Mouse (Mus musculus): ENCODE measurements at regions not wholly inside any gene's neighbourhood (a gene's known extent, or its start where the extent isn't known, plus 50 kb on each side); places are given as distances from the start of the nearest gene placed in this dataset.

- intact Hi-C loops (cut with DNase I): loop anchor here (5.0 kb wide), 1 partner anchor 67 kb away; no protein-coding TSS in a partner anchor
- no peak for DNase-seq
Observed at GRCm38 (mm10) chr6:127375144-127375529, 71.5 kb upstream of the Parp11 start.

GRCm38 (mm10) chr6:127375711-127376199, 70.9 kb upstream of the Parp11 start:
- intact Hi-C loops (cut with DNase I): loop anchor here (5.0 kb wide), 1 partner anchor 67 kb away; no protein-coding TSS in a partner anchor
- peak; percentile 62 for DNase-seq

GRCm38 (mm10) chr6:127378701-127379100, 67.9 kb upstream of the Parp11 start:
- DNase-seq: no peak
- intact Hi-C loops (cut with DNase I): loop anchor here (5.0 kb wide), 1 partner anchor 64 kb away; no protein-coding TSS in a partner anchor

- DNase-seq: peak; percentile 60
- intact Hi-C loops (cut with DNase I): loop anchor here (5.0 kb wide), 1 partner anchor 63 kb away; no protein-coding TSS in a partner anchor
Observed at GRCm38 (mm10) chr6:127379511-127379910, 67.1 kb upstream of the Parp11 start.

GRCm38 (mm10) chr6:127381148-127381888, 65.3 kb upstream of the Parp11 start:
- no peak for DNase-seq
- intact Hi-C loops (cut with DNase I): no loop called here

- DNase-seq: no peak
- intact Hi-C loops (cut with DNase I): no loop called here
Observed at GRCm38 (mm10) chr6:127391258-127392011, 55.2 kb upstream of the Parp11 start.

GRCm38 (mm10) chr6:127392012-127392798, 54.4 kb upstream of the Parp11 start:
- no peak for DNase-seq
- intact Hi-C loops (cut with DNase I): no loop called here

- intact Hi-C loops (cut with DNase I): no loop called here
- no peak for DNase-seq
Observed at GRCm38 (mm10) chr6:127392799-127393172, 53.9 kb upstream of the Parp11 start.

GRCm38 (mm10) chr6:127393907-127394600, 52.6 kb upstream of the Parp11 start:
- intact Hi-C loops (cut with DNase I): no loop called here
- no peak for DNase-seq

Data from left cerebral cortex, postnatal 4 days (tissue).